Mouse (Mus musculus): ENCODE measurements around the gene Actn4.

DNA sequence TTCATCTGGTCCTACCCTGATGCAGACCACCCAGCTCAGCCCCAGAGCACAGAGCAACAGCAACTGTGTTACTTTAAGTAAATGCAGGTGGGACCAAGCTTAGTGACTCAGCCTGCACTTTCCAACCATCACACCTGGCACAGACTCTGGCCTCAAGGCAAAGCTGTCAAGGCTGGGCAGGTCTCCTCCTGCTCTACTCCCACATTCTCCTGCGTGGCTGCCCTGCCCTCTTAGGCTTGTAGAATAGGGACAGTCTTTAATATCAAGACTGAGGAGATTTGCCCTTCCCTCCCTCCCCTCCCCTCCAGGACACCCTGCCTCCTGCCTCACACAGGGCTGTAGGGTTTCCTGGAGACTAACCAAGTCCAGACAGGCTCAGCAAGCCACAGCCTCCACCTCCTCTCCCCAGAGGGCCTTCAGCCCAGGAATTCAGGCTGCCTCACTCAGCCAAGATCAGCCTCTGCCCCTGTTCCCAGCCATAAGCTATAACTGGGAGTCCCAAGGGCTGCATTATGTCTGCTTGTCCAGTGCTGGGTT, 112.4 kb downstream of the Actn4 start:
- TF ChIP-seq CTCF (IDR thresholded peaks at IDR 0.05; ENCODE audit: borderline replicate concordance, extremely low read depth, insufficient read depth, insufficient read length) (no peak), POLR2A (IDR thresholded peaks at IDR 0.05; ENCODE audit: borderline replicate concordance, extremely low read depth, insufficient read depth, insufficient read length, poor library complexity, severe bottlenecking) (no peak)
